Mouse (Mus musculus): ENCODE measurements around the gene Hecw2. TPM values are rescaled to one million over a fixed set of nuclear protein-coding genes. Genes with fewer than 3 reads are reported as not detected.
A peak's percentile ranks its signal among the peaks of the same experiment; 100 is the strongest.

Hecw2 gene
- polyA plus RNA-seq, 1 experiment from 2014 or later, result 2.2 TPM

- no peaks in the 10 kb centered on the region for H3K36me3 ChIP-seq (ENCODE audit: control insufficient read depth, insufficient read depth, low read length)
- no peaks in the 10 kb centered on the region for H3K4me1 ChIP-seq (ENCODE audit: control insufficient read depth, insufficient read depth, low read length)
- H3K9me3 ChIP-seq (ENCODE audit: control insufficient read depth, low read length), result no peaks in the 10 kb centered on the region
- no peak overlapping the region for H3K9ac ChIP-seq (ENCODE audit: low read depth, low read length)
- WGBS, result 63% methylated on average over 3 of the region's 3 CpGs
- H3K27me3 ChIP-seq (ENCODE audit: control insufficient read depth, insufficient read depth, low read length), result no peaks in the 10 kb centered on the region
- H3K27ac ChIP-seq (ENCODE audit: low read depth, low read length), result no peak overlapping the region
- H3K4me3 ChIP-seq (ENCODE audit: low read length), result no peak overlapping the region
- ATAC-seq (ENCODE audit: low FRiP score, low TSS enrichment), result no peak
- no peak overlapping the region for H3K4me2 ChIP-seq (replicated peaks; ENCODE audit: low read depth, low read length)
Measured at GRCm38 (mm10) chr1:53797811-53798210, 397.2 kb downstream of the Hecw2 start.

GRCm38 (mm10) chr1:53797074-53797473, 397.9 kb downstream of the Hecw2 start:
- no peaks in the 10 kb centered on the region for H3K27me3 ChIP-seq (ENCODE audit: control insufficient read depth, insufficient read depth, low read length)
- no peaks in the 10 kb centered on the region for H3K9me3 ChIP-seq (ENCODE audit: control insufficient read depth, low read length)
- H3K4me1 ChIP-seq (ENCODE audit: control insufficient read depth, insufficient read depth, low read length), result no peaks in the 10 kb centered on the region
- H3K4me3 ChIP-seq (ENCODE audit: low read length), result no peak overlapping the region
- H3K27ac ChIP-seq (ENCODE audit: low read depth, low read length), result no peak overlapping the region
- no peaks in the 10 kb centered on the region for H3K36me3 ChIP-seq (ENCODE audit: control insufficient read depth, insufficient read depth, low read length)
- 86% methylated on average over 5 of the region's 5 CpGs for WGBS
- no peak overlapping the region for H3K4me2 ChIP-seq (replicated peaks; ENCODE audit: low read depth, low read length)
- ATAC-seq (ENCODE audit: low FRiP score, low TSS enrichment), result no peak
- no peak overlapping the region for H3K9ac ChIP-seq (ENCODE audit: low read depth, low read length)

DNA sequence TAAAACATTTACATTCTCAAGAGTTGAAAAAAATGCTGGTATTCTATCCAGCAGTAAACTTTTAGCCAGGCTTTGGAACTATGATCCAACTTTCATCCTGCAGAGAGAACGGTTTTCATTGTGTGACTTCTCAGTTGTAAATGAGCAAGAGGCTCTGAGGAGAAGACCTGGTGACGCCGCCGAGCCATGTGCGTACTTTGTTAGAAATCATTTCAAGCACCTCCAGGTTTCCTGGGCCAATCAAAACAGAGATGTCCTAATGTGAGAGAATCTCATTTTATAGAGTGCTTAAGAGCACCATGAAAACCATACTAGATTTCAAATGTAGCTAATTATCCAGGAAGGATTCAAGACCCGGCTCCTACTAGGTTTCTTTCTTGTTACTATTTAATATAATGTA, 398.7 kb downstream of the Hecw2 start:
- WGBS, result 91% methylated on average over 6 of the region's 6 CpGs
- no peak for ATAC-seq (ENCODE audit: low FRiP score, low TSS enrichment)
- H3K4me3 ChIP-seq (ENCODE audit: low read length), result no peak overlapping the region
- H3K36me3 ChIP-seq (ENCODE audit: control insufficient read depth, insufficient read depth, low read length), result no peaks in the 10 kb centered on the region
- H3K4me1 ChIP-seq (ENCODE audit: control insufficient read depth, insufficient read depth, low read length), result no peaks in the 10 kb centered on the region
- H3K9ac ChIP-seq (ENCODE audit: low read depth, low read length), result no peak overlapping the region
- H3K27me3 ChIP-seq (ENCODE audit: control insufficient read depth, insufficient read depth, low read length), result no peaks in the 10 kb centered on the region
- H3K9me3 ChIP-seq (ENCODE audit: control insufficient read depth, low read length), result no peaks in the 10 kb centered on the region
- H3K27ac ChIP-seq (ENCODE audit: low read depth, low read length), result no peak overlapping the region
- H3K4me2 ChIP-seq (replicated peaks; ENCODE audit: low read depth, low read length), result no peak overlapping the region

DNA sequence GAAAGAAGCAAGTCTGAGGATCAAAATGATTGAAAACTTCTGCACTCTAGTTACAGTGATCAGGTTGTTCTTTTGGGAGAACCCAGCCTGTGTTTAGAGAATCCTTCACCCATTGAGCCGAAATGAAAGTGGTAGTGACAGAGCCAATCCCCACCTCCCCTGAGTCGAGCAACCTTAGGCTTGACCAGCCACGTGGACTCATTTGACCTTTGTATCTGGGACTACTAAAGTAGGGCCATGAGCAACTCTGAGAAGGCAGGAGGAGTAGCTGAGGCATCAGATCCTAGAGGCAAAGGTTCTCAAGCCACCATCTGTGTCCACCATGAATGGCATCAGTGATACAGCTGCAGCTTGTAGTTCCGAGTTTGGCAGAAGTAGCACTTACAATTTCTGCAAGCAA, 399.4 kb downstream of the Hecw2 start:
- H3K9ac ChIP-seq (ENCODE audit: low read depth, low read length), result no peak overlapping the region
- no peak overlapping the region for H3K27ac ChIP-seq (ENCODE audit: low read depth, low read length)
- H3K9me3 ChIP-seq (ENCODE audit: control insufficient read depth, low read length), result no peaks in the 10 kb centered on the region
- H3K4me3 ChIP-seq (ENCODE audit: low read length), result no peak overlapping the region
- no peaks in the 10 kb centered on the region for H3K4me1 ChIP-seq (ENCODE audit: control insufficient read depth, insufficient read depth, low read length)
- WGBS, result 77% methylated on average over 4 of the region's 4 CpGs
- H3K4me2 ChIP-seq (replicated peaks; ENCODE audit: low read depth, low read length), result no peak overlapping the region
- H3K36me3 ChIP-seq (ENCODE audit: control insufficient read depth, insufficient read depth, low read length), result no peaks in the 10 kb centered on the region
- H3K27me3 ChIP-seq (ENCODE audit: control insufficient read depth, insufficient read depth, low read length), result no peaks in the 10 kb centered on the region
- ATAC-seq (ENCODE audit: low FRiP score, low TSS enrichment), result no peak

DNA sequence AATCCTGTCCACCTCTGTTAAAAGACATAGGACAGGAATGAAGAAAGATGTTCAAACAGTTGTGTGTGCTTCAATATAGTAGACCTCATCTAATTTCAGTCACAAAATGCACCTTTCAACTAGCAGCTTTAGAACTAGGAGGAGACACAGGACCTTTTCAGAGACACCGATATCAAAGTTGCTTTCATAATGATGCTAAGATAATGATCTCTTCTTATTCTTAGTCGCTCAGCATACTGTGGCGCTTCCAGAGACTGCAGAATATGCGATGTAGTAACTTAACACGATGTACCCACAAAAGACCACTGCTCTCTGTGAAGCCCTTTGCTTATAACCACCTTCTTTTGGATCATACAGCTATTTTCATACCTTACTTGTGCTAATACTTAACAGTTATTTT, 399.9 kb downstream of the Hecw2 start:
- Histone ChIP-seq H3K4me2 (replicated peaks; ENCODE audit: low read depth, low read length) (no peak overlapping the region), H3K27ac (ENCODE audit: low read depth, low read length) (no peak overlapping the region), H3K27me3 (ENCODE audit: control insufficient read depth, insufficient read depth, low read length) (no peaks in the 10 kb centered on the region), H3K4me1 (ENCODE audit: control insufficient read depth, insufficient read depth, low read length) (no peaks in the 10 kb centered on the region), H3K4me3 (ENCODE audit: low read length) (no peak overlapping the region), H3K9me3 (ENCODE audit: control insufficient read depth, low read length) (no peaks in the 10 kb centered on the region), H3K36me3 (ENCODE audit: control insufficient read depth, insufficient read depth, low read length) (no peaks in the 10 kb centered on the region), H3K9ac (ENCODE audit: low read depth, low read length) (no peak overlapping the region)
- 92% methylated on average over 5 of the region's 5 CpGs for WGBS
- ATAC-seq (ENCODE audit: low FRiP score, low TSS enrichment), result no peak

DNA sequence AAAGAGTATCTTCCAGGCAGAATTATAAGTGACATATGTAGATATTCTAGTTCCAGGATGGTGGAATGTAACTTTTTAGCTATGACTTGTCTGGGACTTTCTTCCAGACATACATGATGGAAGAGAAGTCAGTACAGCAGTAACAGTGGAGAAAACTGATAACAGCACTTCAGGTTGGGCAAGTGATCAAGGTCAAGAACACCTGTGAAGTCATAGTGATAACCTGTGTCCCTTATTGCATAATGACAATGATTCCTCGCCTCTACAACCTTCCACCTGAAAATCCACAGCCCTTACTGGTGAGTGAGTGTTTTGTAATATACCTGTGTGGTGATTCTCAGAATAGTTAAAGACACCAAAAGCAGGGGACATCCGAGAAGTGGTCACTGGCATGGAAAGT, 400.7 kb downstream of the Hecw2 start:
- Histone ChIP-seq H3K27ac (ENCODE audit: low read depth, low read length) (no peak overlapping the region), H3K9ac (ENCODE audit: low read depth, low read length) (no peak overlapping the region), H3K4me2 (replicated peaks; ENCODE audit: low read depth, low read length) (no peak overlapping the region), H3K9me3 (ENCODE audit: control insufficient read depth, low read length) (no peaks in the 10 kb centered on the region), H3K36me3 (ENCODE audit: control insufficient read depth, insufficient read depth, low read length) (no peaks in the 10 kb centered on the region), H3K4me3 (ENCODE audit: low read length) (no peak overlapping the region), H3K4me1 (ENCODE audit: control insufficient read depth, insufficient read depth, low read length) (no peaks in the 10 kb centered on the region), H3K27me3 (ENCODE audit: control insufficient read depth, insufficient read depth, low read length) (no peaks in the 10 kb centered on the region)
- 87% methylated on average over 2 of the region's 2 CpGs for WGBS
- ATAC-seq (ENCODE audit: low FRiP score, low TSS enrichment), result no peak

GRCm38 (mm10) chr1:53791343-53791742, 403.6 kb downstream of the Hecw2 start:
- no peak for ATAC-seq (ENCODE audit: low FRiP score, low TSS enrichment)
- 74% methylated on average over 2 of the region's 2 CpGs for WGBS
- H3K9ac ChIP-seq (ENCODE audit: low read depth, low read length), result no peak overlapping the region
- H3K27ac ChIP-seq (ENCODE audit: low read depth, low read length), result no peak overlapping the region
- no peak overlapping the region for H3K4me3 ChIP-seq (ENCODE audit: low read length)
- H3K27me3 ChIP-seq (ENCODE audit: control insufficient read depth, insufficient read depth, low read length), result no peaks in the 10 kb centered on the region
- H3K36me3 ChIP-seq (ENCODE audit: control insufficient read depth, insufficient read depth, low read length), result no peaks in the 10 kb centered on the region
- no peak overlapping the region for H3K4me2 ChIP-seq (replicated peaks; ENCODE audit: low read depth, low read length)
- no peaks in the 10 kb centered on the region for H3K4me1 ChIP-seq (ENCODE audit: control insufficient read depth, insufficient read depth, low read length)
- no peaks in the 10 kb centered on the region for H3K9me3 ChIP-seq (ENCODE audit: control insufficient read depth, low read length)

DNA sequence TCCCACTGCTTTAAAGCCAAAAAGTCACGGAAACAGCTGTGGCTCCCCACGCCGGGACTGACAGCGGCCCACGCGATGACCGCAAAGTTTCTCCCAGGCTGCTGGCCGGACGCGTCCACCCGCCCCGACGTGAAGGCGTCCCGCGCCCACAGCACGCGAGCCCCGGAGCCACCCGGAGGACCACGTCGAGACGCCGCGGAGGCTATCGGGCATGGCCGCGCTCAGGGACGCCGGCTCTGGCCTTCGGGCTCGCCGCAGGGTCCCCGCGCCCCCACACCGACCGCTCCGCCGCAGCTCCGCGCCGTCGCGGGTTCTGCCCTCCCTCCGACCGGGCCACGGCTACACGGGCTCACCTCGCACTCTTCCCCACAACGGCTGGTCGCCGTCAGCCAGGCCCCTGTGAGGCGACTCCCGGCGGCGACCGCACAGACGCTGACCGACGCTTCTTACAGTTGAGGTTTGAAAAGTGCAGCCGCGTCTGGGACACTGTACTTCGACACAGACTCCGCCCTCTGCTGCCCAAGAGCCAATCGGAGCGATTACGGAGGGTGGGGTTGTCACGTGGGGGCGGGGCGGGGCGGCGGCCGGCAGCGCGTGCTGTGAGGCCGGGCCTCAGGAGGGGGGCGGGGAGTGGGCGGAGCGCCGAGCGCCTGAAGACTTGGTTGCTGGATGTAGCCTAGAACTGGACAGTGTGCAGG, 410.1 kb downstream of the Hecw2 start, which contains the start of gene Stk17b:
Stk17b (minus strand) TSS at position 504 of the 698 bp plus-strand sequence.
- H3K9ac ChIP-seq (ENCODE audit: low read depth, low read length), result peak within 1 kb of the TSS; percentile 78
- peak within 1 kb of the TSS; percentile 85 for H3K27ac ChIP-seq (ENCODE audit: low read depth, low read length)
- WGBS, result 1% methylated on average over 50 of the region's 81 CpGs
- peak; percentile 99 for ATAC-seq (ENCODE audit: low FRiP score, low TSS enrichment)
- peak within 1 kb of the TSS; percentile 75 for H3K4me3 ChIP-seq (ENCODE audit: low read length)
- H3K4me1 ChIP-seq (ENCODE audit: control insufficient read depth, insufficient read depth, low read length), result no peaks in the 10 kb centered on the region
- no peaks in the 10 kb centered on the region for H3K36me3 ChIP-seq (ENCODE audit: control insufficient read depth, insufficient read depth, low read length)
- H3K4me2 ChIP-seq (replicated peaks; ENCODE audit: low read depth, low read length), result peak within 1 kb of the TSS; percentile 60
- H3K9me3 ChIP-seq (ENCODE audit: control insufficient read depth, low read length), result no peaks in the 10 kb centered on the region
- H3K27me3 ChIP-seq (ENCODE audit: control insufficient read depth, insufficient read depth, low read length), result no peaks in the 10 kb centered on the region

DNA sequence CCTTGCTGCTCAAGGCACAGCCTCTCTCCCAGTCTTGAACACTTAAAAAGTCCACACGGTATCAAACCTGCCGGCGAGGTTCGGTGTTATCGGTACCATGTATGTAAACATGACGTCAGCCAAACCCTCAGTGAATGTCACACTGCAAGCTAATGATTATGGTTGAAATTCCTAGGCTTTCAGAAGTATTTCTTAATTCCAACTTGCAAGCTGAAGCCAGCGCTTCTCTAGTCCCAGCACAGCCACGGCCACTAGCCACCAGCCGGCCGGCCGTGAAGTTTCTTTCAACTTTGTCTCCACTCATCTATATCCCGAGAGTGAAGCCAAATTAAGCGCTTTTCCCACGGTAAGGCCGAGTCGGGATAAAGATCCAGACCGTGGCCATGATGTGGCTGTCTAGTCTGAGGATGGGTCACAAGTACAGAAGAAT, 410.7 kb downstream of the Hecw2 start:
- Histone ChIP-seq H3K27me3 (ENCODE audit: control insufficient read depth, insufficient read depth, low read length) (no peaks in the 10 kb centered on the region), H3K9me3 (ENCODE audit: control insufficient read depth, low read length) (no peaks in the 10 kb centered on the region), H3K9ac (ENCODE audit: low read depth, low read length) (peak overlapping the region; percentile 78), H3K4me2 (replicated peaks; ENCODE audit: low read depth, low read length) (peak overlapping the region; percentile 60), H3K27ac (ENCODE audit: low read depth, low read length) (no peak overlapping the region), H3K4me1 (ENCODE audit: control insufficient read depth, insufficient read depth, low read length) (no peaks in the 10 kb centered on the region), H3K4me3 (ENCODE audit: low read length) (peak overlapping the region; percentile 75), H3K36me3 (ENCODE audit: control insufficient read depth, insufficient read depth, low read length) (no peaks in the 10 kb centered on the region)
- under 1% methylated on average over 17 of the region's 17 CpGs for WGBS
- peak; percentile 51; the same call in 1 of the 2 replicates for ATAC-seq (ENCODE audit: low FRiP score, low TSS enrichment)
